Mouse (Mus musculus) left cerebral cortex, postnatal 4 days (tissue): ENCODE results near the gene Dgki. TPM values are rescaled to one million over a fixed set of nuclear protein-coding genes. Genes with fewer than 3 reads are reported as not detected.
A peak's percentile ranks its signal among the peaks of the same experiment; 100 is the strongest.
"Not testable (repeated sequence)": the region's sequence is repeated elsewhere in the genome, so short reads cannot be mapped to it uniquely, and the experiment has no call there.

Experiments
- DNase-seq: peaks from one replicate; pipeline ENCODE4 v3.0.0-alpha.2; 2022
- intact Hi-C: fragments of 180-260 bp; cut with DNase I; formaldehyde crosslinking; loops from one replicate; pipeline ENCODE4 v1.15.1; 2025
- total RNA-seq, 2 experiments: library from RNA; stranded (reverse); gene quantifications; 2 replicates each; pipeline ENCODE4 v1.2.3; 2021

Dgki gene
- total RNA-seq, 2 experiments from 2014 or later = 49.4 to 53.8 TPM

DNA sequence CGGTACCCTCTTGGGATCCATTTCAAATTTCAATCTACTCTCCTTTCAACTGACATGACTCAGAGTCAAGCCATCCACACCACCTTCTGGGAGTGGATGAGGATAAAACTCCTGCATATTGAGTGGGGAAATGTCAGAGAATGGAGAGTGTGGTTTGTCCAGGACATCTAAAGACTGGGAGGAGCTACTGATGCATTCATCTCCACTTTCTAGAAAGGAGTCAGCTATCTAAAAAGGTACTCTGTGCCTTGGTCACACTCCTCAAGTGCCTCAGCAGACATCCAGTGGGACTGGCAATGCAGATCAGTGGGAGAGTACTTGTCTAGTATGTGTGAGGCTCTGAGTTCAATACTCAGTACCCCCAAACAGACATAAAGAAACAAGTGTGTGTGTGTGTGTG, 145.9 kb downstream of the Dgki start:
- intact Hi-C loops = no loop called here
- DNase-seq = no peak

DNA sequence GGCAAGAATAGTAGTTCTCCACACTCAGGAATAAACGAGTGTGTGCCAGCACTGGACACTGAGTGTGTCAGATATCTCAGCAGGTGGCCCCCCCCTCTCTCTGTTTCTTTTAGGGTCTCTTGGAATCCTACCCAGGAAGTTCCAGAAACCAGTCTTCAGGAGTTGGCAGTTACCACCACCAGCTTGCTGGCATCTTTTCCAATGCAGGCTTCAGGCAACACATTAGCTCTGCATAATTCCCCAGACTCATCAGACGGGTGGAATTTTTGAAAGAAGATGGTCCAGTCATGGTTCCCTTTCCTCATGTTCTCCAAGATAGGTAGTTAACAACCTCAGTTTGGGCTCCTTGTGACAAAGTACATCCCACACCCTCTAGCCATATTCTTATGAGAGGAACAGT, 149.5 kb downstream of the Dgki start:
- DNase-seq = no peak

DNA sequence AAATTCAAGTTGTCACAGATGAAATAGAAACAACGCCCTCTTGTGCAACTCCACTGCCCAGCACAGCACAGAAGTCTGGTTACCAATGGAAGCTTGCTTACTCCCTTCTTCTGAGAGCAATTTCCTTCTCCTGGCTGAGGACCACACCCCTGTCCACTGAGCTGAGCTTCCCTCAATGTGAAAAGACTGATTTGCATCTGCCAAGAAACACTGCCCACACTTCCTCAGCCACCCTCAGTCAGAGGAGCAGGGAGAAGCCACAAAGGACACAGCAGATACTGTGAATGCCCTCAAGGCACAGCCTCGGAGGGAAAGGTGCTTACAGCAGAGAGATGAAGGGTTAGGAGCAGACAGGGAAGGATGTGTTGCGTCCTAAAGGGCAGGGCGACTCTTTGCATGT, 149.9 kb downstream of the Dgki start:
- intact Hi-C loops = no loop called here
- DNase-seq = no peak

More for the DNA sequence above, 149.5 kb downstream of the Dgki start:
- intact Hi-C loops = no loop called here

DNA sequence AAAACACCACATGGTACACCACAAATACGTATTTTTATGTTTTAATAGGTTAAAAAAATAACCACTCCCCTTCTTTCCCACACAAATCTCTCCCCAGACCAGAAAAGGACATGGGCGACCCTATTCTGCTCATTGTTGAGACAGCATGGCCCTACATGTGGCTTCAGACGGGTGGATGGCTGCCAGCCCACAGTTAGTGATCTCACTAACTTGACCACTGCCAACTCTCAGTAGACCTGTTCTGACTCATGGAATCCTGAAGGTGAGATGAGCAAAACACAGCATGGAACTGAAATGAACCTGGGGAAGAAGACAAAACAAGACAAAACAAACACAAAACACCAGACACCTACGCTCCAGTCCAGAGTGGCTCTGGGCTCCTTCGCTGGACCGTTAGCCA, 150.8 kb downstream of the Dgki start:
- intact Hi-C loops = no loop called here
- DNase-seq = peak; percentile 20

DNA sequence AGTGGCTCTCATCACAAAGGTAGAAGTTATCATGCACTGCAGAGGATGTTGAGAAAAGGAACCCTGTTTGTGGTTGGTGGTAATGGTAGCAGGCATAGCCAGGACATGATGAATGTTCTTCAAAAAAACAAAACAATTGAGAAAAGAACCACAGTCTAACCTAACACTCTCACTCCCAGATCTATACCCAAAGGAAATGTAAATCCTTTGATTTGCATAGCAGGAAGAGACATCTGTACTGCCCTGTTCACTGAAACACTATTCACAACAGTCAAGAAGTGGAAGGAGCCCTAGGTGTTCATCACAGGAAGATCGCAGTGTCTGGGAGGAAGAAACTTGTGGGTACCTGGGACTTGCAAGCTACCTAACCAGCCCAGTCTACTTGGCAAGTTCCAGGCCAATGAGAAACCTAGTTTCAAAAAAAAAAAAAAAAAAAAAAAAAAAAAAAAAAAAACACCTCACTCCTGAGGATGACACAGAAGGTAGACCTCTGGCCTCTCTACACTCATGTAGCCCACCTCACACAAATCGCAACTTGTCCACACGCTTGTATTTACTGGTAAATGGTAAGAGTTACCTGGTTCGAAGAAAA, 152.5 kb downstream of the Dgki start:
- intact Hi-C loops = no loop called here

DNA sequence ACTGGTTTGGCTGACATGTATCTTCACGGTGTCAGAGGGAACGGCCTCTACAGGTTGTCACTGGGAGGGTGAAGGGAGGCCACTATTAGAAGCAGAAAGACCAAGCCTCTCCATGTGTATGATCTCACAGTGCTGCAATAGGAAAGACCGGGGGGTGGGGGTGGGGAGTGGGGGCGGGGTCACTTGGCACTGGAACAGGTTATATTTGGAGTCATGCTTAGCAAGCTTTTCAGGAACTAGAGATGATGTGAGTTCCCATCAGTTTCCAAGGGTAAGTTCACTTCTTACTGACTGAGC, 156.2 kb downstream of the Dgki start:
- intact Hi-C loops = no loop called here
- DNase-seq = no peak

More for the DNA sequence above, 152.5 kb downstream of the Dgki start:
- no peak for DNase-seq

DNA sequence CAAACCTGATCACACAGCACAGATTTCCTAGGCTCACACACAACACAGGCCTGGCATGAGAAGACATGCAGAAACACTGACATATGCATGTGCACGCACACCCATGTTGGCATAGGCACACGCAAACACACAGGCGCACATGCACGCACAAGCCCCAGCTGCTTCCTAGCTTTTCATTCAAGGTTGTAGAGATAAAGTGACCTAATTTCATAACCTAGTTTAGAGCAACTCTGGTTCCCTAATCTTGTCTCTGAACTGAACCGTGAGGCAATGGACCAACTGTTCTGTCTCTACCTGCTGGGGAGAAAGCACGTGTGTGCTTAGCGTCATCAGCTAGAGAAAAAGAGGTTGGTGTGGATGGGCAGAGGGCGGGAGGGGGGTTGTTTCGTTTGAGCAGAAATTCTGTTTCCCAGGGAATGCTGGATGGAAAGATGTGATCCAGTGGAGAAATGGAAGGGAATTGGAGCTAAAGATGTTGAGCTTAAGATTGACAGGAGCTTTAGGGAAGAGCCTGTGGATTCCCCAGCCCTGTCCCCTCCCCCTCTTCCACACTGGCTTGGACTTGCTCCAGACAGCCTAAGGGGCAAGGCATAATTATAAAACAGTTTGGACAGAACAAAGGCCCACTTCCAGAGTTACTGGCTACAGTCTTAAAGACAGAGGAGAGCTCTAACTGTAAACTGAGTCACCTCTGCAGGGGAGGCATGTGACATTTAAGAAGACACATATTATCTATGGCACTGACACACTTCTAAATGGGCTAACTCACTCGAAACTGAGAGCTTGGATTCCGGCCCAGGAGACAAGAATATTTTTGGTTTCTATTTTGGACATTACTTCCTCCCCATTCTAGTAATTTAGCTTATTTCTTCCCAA, 156.8 kb downstream of the Dgki start:
- intact Hi-C loops = no loop called here
- DNase-seq = peak; percentile 44

DNA sequence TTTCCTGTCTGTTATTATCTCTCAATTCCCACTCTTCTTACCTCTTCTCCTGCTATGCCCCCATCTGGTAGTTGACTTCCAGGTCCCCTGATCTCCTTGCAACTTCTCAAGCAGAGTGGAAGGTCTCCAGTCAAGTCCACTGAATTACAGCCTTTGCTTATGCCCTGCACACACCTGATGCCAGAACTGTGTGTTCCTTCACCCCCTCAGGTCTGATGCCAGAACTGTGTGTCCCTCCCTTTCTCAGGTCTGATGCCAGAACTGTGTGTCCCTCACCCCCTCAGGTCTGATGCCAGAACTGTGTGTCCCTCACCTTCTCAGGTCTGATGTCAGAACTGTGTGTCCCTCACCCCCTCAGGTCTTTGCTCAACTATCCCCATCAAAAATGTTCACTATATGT, 161.2 kb downstream of the Dgki start:
- intact Hi-C loops = no loop called here

DNA sequence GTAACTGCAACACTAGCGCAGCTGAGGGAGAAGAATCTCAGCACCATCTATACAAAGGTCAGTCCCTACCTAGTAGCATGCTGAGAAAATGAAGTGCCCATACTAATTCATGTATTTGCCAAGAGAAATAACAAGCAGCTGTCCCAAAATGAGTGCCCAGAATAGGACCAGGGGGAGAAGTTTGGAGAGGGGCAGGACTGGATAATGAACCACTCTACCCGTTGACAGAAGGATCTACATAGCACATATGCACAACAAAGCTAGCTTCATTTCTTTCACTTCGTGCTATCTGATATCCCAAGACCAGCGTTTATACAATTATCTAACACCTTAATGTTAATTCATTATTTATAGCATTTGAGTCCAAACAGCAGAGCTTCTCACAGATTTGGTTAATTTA, 168.7 kb downstream of the Dgki start:
- intact Hi-C loops = no loop called here
- no peak for DNase-seq

More for the DNA sequence above, 161.2 kb downstream of the Dgki start:
- no peak for DNase-seq

DNA sequence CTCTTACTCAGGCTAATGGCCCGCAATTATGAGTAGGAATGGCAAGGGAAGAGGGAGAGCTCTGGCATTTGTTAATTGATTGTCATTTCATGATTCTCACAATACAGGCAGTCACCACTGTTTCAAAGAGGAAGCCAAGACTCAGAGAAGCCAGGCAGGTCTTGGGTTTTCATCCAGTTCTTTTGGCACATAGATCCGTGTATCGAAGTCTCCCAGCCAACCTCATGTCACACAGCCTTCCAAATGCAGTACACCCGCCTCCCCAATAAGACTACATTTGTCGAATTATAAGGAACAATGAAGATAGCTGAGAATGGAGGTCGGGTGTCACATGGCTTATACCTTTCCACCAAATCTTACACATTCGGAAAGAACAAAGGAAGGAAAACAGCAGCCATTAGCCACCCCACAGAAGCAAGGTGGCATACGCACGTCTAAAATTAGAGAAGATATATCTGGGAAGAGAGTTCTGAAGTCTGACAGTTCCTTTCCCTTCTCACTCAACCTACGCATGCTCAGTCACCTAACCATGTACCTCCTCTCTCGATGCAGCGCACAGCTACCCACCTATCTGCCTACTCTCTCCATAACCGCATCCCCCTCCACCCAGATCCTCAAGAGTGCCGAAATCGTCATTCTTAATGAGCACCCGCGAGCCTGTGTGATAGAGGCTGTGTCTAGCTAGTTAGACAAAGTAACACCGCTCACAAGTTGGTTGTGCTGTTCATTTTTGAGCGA, 179.4 kb downstream of the Dgki start:
- no peak for DNase-seq
- intact Hi-C loops = no loop called here

DNA sequence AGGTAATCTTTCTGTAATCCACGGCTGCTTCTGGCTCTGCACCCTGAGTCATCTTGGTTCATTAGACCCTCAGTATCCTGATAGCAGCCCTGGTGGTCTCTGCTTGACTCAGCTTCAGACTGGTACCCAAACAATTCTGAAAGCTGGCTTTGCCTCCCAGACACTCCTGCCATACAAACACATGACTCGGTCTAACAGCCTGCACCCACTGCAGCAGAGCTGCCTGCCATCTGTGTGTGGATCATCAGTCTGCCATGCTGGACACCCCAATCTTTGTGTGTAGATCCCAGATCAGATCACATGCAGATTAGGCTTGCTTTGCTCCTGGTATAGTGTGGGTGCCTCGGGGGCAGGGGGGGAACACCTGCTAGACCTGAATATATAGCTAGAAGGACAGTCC, 180.8 kb downstream of the Dgki start:
- no peak for DNase-seq
- intact Hi-C loops = no loop called here

DNA sequence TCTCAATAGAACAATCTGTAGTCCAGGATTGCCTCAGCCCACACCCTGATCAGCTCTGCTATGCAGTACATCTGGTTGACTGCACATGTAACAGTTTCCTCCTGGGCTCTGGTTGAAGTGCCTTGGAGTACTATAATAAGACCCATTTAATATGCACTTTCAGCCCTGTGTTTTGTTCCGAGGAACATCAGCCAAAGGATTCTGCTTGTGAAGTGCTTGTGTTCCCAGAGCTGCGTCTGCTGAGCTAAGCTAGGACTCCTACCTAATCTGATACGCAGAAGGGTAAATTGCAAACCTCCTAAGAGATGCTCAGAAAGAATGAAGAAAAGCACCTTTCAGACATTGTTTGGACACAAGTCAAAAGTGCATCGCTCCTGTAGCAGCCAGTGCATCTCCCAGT, 186.9 kb downstream of the Dgki start:
- intact Hi-C loops = no loop called here
- DNase-seq = no peak

DNA sequence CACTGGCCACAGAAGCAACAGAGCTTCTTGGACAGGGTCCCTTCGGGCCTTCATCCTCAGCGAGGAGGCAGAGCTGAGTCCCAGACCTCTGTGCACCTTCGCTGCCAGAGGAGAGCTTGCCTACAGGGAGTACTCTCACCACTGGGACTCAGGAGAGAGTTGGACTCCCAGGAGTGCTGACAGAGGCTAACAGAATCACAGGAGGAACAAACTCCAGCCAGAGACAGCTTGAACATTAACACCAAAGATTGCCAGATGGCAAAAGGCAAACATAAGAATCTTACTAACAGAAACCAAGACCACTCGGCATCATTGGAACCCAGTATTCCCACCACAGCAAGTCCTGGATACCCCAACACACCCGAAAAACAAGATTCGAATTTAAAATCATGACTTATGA, 193.7 kb downstream of the Dgki start:
- intact Hi-C loops = not testable (repeated sequence)

DNA sequence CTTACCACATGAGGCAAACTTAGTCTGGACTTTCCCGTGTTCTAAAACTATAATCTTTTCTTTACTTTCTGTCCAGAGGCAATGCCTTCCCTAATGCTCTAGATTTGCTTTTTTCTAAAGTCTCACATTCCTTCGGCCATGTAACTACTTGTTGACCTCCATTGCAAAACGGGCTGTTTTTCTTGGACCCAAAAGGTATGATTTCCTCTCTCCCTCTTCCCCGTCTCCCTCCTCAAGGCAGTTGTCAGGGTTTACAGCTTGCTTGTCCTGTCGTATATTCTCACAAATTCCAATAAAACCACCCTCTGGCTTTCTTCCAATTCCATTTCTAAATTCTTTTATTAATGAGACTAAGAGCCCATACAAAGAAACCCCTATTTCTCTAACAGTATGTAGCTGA, 199.6 kb downstream of the Dgki start:
- DNase-seq = no peak
- intact Hi-C loops = no loop called here

More for the DNA sequence above, 193.7 kb downstream of the Dgki start:
- not testable (repeated sequence) for DNase-seq

DNA sequence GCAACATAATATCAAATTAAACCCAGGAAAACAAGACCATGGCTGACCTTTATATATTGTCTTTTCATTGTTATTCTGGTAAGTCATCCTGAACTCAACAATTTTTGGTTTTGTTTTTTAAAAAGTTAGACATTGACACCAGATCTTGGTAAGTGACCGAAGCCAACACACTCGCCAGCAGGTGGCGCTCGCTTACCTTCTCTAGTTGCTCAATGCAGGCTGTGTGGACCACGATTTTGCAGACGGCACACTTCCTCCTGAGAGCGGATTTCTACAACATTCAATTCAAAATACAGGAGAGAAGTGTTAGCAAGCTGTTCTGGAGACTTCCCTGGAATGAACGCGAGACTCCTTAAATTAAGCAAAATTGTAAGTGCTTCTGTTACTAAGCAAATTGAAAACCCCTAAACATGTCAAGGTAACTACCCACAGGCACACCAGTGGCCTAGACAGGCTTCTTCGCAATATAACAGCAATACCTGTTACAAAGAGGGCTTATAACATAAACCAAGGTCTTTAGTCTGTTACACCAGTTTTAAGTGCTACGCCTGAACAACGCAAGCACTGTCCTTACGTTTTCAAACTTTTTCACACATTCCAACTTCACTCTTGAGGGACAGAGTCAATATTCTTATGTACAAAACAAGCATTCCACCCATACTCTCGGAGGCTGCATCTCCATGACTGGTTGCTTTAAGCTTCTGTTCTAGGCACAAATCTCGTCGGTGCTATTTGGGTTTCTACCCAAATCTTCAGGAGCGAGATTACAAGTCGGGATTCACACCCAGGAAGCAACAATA, 202.4 kb downstream of the Dgki start:
- intact Hi-C loops = loop anchor here (5.0 kb wide), 1 partner anchor 255 kb away; no protein-coding TSS in a partner anchor
- DNase-seq = peak; percentile 91

DNA sequence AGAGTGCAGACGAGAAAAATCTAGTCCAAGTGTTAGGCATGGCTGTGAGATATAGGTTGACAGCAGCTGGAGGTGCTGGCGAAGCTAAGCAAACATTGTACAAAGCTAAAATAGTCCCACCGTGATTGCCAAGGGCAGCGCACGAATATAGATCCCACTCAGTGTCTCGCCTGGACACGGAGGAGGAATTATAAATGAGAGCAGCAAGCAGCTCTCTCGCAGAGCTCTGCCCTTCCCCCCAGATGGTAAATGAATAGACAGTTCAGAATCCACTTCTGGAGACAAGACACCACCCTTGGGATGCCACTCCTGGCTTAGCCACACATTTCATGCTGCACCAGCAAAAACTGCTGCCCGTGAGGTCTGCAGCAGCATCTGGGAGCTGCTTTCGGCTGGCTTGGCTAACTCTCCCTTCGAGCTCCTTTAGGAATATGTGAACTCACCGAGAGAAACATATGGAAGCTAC, 203.1 kb downstream of the Dgki start:
- intact Hi-C loops = loop anchor here (5.0 kb wide), 1 partner anchor 255 kb away; no protein-coding TSS in a partner anchor

DNA sequence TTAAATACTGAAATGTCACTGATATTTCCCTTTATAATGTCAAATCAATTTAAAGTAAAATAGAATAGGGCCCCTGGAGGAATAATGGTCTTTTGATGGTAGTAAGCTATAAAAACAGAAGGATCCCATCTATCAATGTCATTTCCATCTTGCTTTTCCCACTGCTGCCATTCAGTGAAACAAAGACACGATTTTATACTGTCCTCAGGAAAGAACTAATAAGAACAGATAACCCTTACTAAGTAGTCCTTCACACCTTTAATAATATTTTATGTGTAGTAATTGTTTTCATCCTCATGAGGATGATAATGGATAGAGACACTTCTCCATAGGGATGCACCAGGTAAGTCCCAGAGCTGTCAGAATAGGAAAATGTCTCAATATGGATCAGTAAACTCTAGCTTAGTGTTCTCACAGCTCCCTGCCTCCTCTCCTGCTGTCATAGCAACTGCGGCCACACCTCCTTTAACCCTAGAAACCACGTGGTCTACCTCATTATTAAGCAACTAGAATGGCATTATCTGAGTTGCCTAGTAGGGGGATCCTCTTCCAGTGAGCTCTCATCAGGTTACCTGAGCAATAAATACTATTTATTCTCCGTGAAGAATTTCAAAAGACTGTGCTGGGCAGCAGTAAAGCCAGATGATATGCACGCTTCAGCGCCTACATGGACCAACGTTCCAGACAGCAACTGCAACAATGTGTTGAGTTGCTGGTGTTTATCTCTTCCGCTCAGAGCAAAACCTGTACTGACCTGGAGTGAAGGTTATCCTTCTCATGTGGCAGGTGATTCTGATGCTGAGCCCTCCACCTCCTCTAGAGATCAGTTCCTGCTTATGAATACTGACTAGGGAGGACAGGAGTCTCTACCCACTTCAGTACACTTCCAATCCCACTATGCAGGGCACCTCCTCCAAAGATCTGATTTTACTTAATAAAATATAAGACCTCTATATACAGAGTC, 210.6 kb downstream of the Dgki start:
- intact Hi-C loops = no loop called here

More for the DNA sequence above, 203.1 kb downstream of the Dgki start:
- no peak for DNase-seq

DNA sequence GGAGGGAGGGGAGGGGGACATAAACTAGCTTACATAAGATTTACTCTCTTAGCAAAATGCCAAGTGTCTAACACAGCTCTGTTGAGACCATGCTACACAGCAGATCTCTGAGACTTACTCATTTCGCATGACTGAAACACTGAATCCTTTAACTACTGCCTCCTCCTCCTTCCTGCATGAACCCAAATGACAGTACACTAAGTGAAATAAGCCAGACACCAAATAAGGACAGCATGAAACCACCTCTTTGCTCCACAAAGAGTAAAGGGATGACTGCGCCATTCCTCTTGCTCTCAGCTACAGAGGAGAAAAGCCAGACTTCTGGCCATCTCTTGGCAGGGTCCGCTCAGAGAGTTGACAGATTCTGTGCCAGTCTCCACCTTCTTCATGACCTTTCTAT, 217.0 kb downstream of the Dgki start:
- no peak for DNase-seq
- intact Hi-C loops = no loop called here

More for the DNA sequence above, 210.6 kb downstream of the Dgki start:
- no peak for DNase-seq

DNA sequence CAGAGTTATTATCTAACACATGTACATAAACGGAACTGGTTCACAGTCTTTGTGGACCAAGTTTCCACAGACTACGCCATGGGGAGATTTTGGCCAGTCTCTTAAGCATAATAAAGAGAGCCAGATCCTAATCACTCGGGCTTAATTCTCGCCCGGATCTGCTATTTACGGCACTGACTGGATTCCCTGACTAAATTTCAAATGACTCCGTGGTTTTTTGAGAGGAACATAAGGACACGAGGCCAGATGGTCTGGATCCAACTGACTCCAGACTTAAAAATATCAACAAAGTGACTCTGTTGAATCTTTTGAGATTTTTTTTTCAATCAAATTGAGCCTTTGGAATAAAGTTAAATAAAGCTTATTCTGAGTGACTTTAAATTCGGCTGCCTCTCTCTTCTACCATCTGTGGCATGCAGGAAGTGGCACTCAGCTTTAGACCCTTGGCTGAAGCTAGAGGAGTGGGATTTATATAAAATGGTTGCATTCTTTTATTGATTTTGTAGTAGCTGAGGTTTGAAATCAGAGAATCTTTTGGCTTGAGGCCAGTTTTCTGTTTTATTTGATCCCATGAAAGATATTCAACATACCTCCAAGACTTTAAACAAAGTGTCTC, 227.5 kb downstream of the Dgki start:
- intact Hi-C loops = no loop called here
- no peak for DNase-seq
